Mouse (Mus musculus) cortical plate, adult 2 months (tissue): ENCODE measurements at regions not wholly inside any gene's neighbourhood (a gene's known extent, or its start where the extent isn't known, plus 50 kb on each side); places are given as distances from the start of the nearest gene placed in this dataset.

Experiments used
- CTCF ChIP-seq: fragments of 200-500 bp; IDR thresholded peaks from 2 replicates; pipeline ENCODE4 v1.5.1; 2011; ENCODE audit warnings: mild to moderate bottlenecking, control low read depth, low read length; ENCODE audit not compliant: insufficient read depth; ENCODE audit errors: extremely low read depth
- POLR2A ChIP-seq: fragments of 200-500 bp; IDR thresholded peaks from 2 replicates; pipeline ENCODE4 v1.6.1; 2011; ENCODE audit warnings: mild to moderate bottlenecking, low read length, control low read depth; ENCODE audit not compliant: insufficient read depth; ENCODE audit errors: extremely low read depth

DNA sequence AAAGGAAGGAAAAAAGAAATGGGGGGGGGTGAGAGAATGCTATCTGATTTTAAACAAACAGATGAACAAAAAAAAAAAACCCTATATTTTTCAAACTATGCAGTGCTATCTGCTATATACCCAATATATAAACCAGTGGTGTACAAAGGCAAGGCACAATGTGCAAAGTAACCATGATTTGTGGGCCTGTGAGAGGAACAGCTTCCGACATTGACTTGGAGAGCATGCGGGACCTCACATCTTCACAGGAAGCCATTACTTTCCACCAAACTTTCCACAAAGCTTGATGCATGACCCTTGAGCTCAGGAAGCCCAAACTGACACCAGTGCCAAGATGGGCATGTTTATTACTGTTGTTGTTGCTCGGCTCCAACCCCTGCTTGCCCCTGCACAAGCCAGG is 299.3 kb upstream of the Cd180 start:
- no peak for TF ChIP-seq CTCF
- TF ChIP-seq POLR2A, result no peak
